Mouse (Mus musculus): ENCODE measurements around the gene Naa50. TPM values are rescaled to one million over a fixed set of nuclear protein-coding genes. Genes with fewer than 3 reads are reported as not detected.

The Naa50 gene
- total and polyA plus RNA-seq, 2 experiments from 2014 or later, result 19.9 to 57.6 TPM

DNA sequence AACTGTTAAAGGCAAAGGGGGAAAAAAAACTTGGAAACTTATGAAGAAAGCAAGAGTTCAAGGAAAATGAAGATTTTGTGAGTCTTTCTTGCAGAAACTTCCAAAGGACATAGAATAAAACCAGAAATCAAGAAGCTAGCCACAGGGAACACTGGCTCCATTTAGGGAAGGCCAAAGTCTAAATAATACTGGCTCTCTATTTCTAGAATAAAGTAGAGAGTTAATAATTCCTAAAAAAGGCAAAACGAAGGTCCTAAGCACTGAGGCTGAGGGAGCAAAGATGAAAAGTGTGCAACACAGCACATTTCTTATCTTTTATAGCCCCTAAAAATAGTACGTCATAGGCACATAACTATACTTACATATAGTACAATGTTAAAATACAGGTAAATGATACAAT is 34.4 kb upstream of the Naa50 start:
- H3K9me3 ChIP-seq (replicated peaks; ENCODE audit: control insufficient read depth, low read length), result no peaks in the 10 kb centered on the region
- peaks cover 81% of the 10 kb centered on the region for H3K36me3 ChIP-seq (replicated peaks; ENCODE audit: control insufficient read depth, insufficient read depth, low read length)
- WGBS, result 84% methylated on average over 2 of the region's 2 CpGs
- DNase-seq (ENCODE audit: low spot score), result no peak
- no peak overlapping the region for H3K4me2 ChIP-seq (ENCODE audit: low read depth, low read length)
- no peak overlapping the region for H3K9ac ChIP-seq (replicated peaks; ENCODE audit: low read depth, low read length)
- no peaks in the 10 kb centered on the region for H3K27me3 ChIP-seq (ENCODE audit: control insufficient read depth, insufficient read depth, low read length)
- ATAC-seq (ENCODE audit: insufficient read depth, low read depth), result no peak
- no peak for TF ChIP-seq EP300 (IDR thresholded peaks at IDR 0.05; ENCODE audit: low read depth)
- no peak for TF ChIP-seq CTCF (IDR thresholded peaks at IDR 0.05; ENCODE audit: low read depth)
- H3K27ac ChIP-seq (ENCODE audit: low read depth), result no peak overlapping the region
- no peak overlapping the region for H3K4me3 ChIP-seq (ENCODE audit: low read depth, low read length)
- no peaks in the 10 kb centered on the region for H3K4me1 ChIP-seq (ENCODE audit: control insufficient read depth, insufficient read depth)

DNA sequence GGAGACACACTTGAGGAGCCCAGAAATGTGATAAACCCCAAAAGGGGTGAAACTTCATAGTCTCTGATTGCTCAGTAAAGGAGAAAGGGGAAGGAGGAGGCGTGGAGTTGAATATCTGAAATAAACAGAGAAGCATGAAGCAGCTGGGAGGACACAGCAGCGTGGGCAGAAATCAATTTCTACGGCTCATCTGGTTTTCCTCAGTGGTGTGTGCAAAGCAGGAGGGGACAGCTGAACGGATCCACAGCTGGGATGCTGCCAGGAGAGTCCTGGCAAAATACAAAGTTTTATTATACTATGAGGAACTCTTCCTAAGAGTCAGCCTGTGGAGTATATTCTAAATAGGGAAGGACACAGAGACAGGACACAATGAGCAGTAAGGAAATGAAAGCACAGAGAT is 30.6 kb upstream of the Naa50 start:
- no peak overlapping the region for H3K9ac ChIP-seq (replicated peaks; ENCODE audit: low read depth, low read length)

DNA sequence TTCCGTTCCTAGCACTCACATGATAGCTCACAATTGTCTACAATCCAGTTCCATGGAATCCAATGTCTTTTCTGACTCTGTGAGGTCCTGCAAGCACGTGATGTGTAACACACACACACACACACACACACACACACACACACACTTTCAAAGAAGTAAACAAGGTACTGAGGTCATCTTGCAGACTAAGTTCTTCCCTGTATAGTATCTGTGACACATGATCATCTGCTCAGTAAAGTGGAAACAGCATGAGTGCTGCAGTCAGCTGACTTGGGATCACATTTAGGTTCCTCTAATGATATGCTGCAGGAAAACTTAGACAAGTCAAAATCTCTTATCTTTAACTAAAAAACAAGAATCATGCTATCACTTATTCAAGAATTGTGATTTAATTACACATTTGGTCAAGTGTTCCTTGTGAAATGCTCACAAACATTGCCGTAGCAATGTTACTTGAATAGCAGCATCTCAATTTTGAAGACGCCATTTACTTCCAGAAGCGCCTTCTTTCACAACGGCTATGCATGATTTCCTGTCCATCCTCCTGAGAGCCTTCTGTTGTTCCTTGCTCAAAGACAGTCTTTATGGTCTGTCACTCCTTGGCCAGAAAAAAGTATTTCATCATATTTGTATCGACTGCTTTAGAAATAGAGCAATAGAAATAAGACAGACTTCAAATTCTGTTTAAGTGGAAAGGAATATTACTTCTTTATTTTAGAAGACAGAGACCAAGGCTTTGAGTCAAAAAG is 19.7 kb upstream of the Naa50 start:
- Histone ChIP-seq H3K36me3 (replicated peaks; ENCODE audit: control insufficient read depth, insufficient read depth, low read length) (peaks cover 10% of the 10 kb centered on the region), H3K9ac (replicated peaks; ENCODE audit: low read depth, low read length) (no peak overlapping the region), H3K9me3 (replicated peaks; ENCODE audit: control insufficient read depth, low read length) (no peaks in the 10 kb centered on the region), H3K4me2 (ENCODE audit: low read depth, low read length) (no peak overlapping the region), H3K4me3 (ENCODE audit: low read depth, low read length) (no peak overlapping the region), H3K27ac (ENCODE audit: low read depth) (no peak overlapping the region), H3K4me1 (ENCODE audit: control insufficient read depth, insufficient read depth) (peaks cover 5% of the 10 kb centered on the region; the same call in 1 of the 2 replicates), H3K27me3 (ENCODE audit: control insufficient read depth, insufficient read depth, low read length) (no peaks in the 10 kb centered on the region)
- ATAC-seq (ENCODE audit: insufficient read depth, low read depth), result no peak; the same call in 1 of the 2 replicates
- WGBS, result 76% methylated on average over 7 of the region's 7 CpGs
- no peak for TF ChIP-seq EP300 (IDR thresholded peaks at IDR 0.05; ENCODE audit: low read depth)
- TF ChIP-seq CTCF (IDR thresholded peaks at IDR 0.05; ENCODE audit: low read depth), result no peak
- no peak for DNase-seq (ENCODE audit: low spot score)

More for the DNA sequence above, 30.6 kb upstream of the Naa50 start:
- TF ChIP-seq CTCF (IDR thresholded peaks at IDR 0.05; ENCODE audit: low read depth), result no peak
- no peak for TF ChIP-seq EP300 (IDR thresholded peaks at IDR 0.05; ENCODE audit: low read depth)
- peaks cover 72% of the 10 kb centered on the region for H3K36me3 ChIP-seq (replicated peaks; ENCODE audit: control insufficient read depth, insufficient read depth, low read length)
- ATAC-seq (ENCODE audit: insufficient read depth, low read depth), result no peak
- H3K4me3 ChIP-seq (ENCODE audit: low read depth, low read length), result no peak overlapping the region
- no peaks in the 10 kb centered on the region for H3K9me3 ChIP-seq (replicated peaks; ENCODE audit: control insufficient read depth, low read length)
- H3K4me1 ChIP-seq (ENCODE audit: control insufficient read depth, insufficient read depth), result no peaks in the 10 kb centered on the region
- no peak for DNase-seq (ENCODE audit: low spot score)
- no peaks in the 10 kb centered on the region for H3K27me3 ChIP-seq (ENCODE audit: control insufficient read depth, insufficient read depth, low read length)
- WGBS, result 69% methylated on average over 4 of the region's 4 CpGs
- H3K4me2 ChIP-seq (ENCODE audit: low read depth, low read length), result no peak overlapping the region
- H3K27ac ChIP-seq (ENCODE audit: low read depth), result no peak overlapping the region

GRCm38 (mm10) chr16:44122122-44122521 is 17.5 kb upstream of the Naa50 start:
- H3K36me3 ChIP-seq (replicated peaks; ENCODE audit: control insufficient read depth, insufficient read depth, low read length), result no peaks in the 10 kb centered on the region
- no peak overlapping the region for H3K27ac ChIP-seq (ENCODE audit: low read depth)
- H3K27me3 ChIP-seq (ENCODE audit: control insufficient read depth, insufficient read depth, low read length), result no peaks in the 10 kb centered on the region
- TF ChIP-seq EP300 (IDR thresholded peaks at IDR 0.05; ENCODE audit: low read depth), result no peak
- no peak for TF ChIP-seq CTCF (IDR thresholded peaks at IDR 0.05; ENCODE audit: low read depth)
- H3K4me2 ChIP-seq (ENCODE audit: low read depth, low read length), result no peak overlapping the region
- no peak overlapping the region for H3K4me3 ChIP-seq (ENCODE audit: low read depth, low read length)
- no peak for ATAC-seq (ENCODE audit: insufficient read depth, low read depth)
- WGBS, result 75% methylated on average over 6 of the region's 6 CpGs
- DNase-seq (ENCODE audit: low spot score), result no peak
- H3K9me3 ChIP-seq (replicated peaks; ENCODE audit: control insufficient read depth, low read length), result no peaks in the 10 kb centered on the region
- no peak overlapping the region for H3K9ac ChIP-seq (replicated peaks; ENCODE audit: low read depth, low read length)
- H3K4me1 ChIP-seq (ENCODE audit: control insufficient read depth, insufficient read depth), result peaks cover 5% of the 10 kb centered on the region; the same call in 1 of the 2 replicates

DNA sequence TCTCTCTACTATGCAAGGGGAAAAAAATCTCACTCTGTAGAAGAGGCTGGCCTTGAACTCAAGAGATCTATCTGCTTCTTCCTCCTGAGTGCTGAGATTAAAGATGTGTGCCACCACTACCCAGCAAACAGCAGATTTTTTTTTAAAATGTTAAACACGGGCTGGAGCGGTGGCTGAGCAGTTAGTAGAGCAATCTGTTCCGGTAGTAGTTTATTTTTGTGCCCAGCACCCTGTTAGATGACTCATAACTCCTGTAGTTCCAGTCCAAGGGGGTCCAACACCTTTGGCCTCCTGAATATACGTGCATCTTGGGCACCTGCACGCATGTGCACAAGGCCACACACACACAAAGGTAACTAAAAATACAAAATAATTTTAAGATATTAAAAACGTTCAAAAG is 17.1 kb upstream of the Naa50 start:
- Histone ChIP-seq H3K9ac (replicated peaks; ENCODE audit: low read depth, low read length) (no peak overlapping the region), H3K36me3 (replicated peaks; ENCODE audit: control insufficient read depth, insufficient read depth, low read length) (no peaks in the 10 kb centered on the region), H3K4me3 (ENCODE audit: low read depth, low read length) (no peak overlapping the region), H3K27ac (ENCODE audit: low read depth) (no peak overlapping the region), H3K27me3 (ENCODE audit: control insufficient read depth, insufficient read depth, low read length) (no peaks in the 10 kb centered on the region), H3K4me2 (ENCODE audit: low read depth, low read length) (no peak overlapping the region), H3K4me1 (ENCODE audit: control insufficient read depth, insufficient read depth) (peaks cover 5% of the 10 kb centered on the region; the same call in 1 of the 2 replicates), H3K9me3 (replicated peaks; ENCODE audit: control insufficient read depth, low read length) (no peaks in the 10 kb centered on the region)
- WGBS, result 73% methylated on average over 6 of the region's 6 CpGs
- no peak for ATAC-seq (ENCODE audit: insufficient read depth, low read depth)
- no peak for DNase-seq (ENCODE audit: low spot score)
- TF ChIP-seq EP300 (IDR thresholded peaks at IDR 0.05; ENCODE audit: low read depth), result no peak
- no peak for TF ChIP-seq CTCF (IDR thresholded peaks at IDR 0.05; ENCODE audit: low read depth)
